Mouse (Mus musculus) C2C12 (cell line): Measurements from ENCODE around the gene Myom1.

Source experiments
- CEBPB ChIP-seq: IDR thresholded peaks from one replicate; pipeline ENCODE4 v1.6.1; 2011; ENCODE audit warnings: low read depth, mild to moderate bottlenecking, control low read depth, moderate library complexity
- CTCF ChIP-seq: IDR thresholded peaks from one replicate; pipeline ENCODE4 v1.5.1; 2011; ENCODE audit not compliant: control insufficient read depth, insufficient read depth, insufficient read length
- MAX ChIP-seq: IDR thresholded peaks from one replicate; pipeline ENCODE4 v1.6.1; 2011; ENCODE audit warnings: mild to moderate bottlenecking, control low read depth
- MYOD1 ChIP-seq: IDR thresholded peaks from one replicate; pipeline ENCODE4 v1.6.1; 2011; ENCODE audit warnings: low read depth; ENCODE audit not compliant: control insufficient read depth, insufficient read length
- MYOG ChIP-seq: IDR thresholded peaks from one replicate; pipeline ENCODE4 v1.6.1; 2011; ENCODE audit not compliant: control insufficient read depth, insufficient read length; ENCODE audit errors: extremely low read depth

- TF ChIP-seq MYOG: no peak
- TF ChIP-seq MAX: no peak
- no peak for TF ChIP-seq CTCF
- TF ChIP-seq CEBPB: no peak
- TF ChIP-seq MYOD1: no peak
These were observed 21.6 kb downstream of the Myom1 start for GRCm38 (mm10) chr17:71024071-71024470.
